Comparison of ENCODE assay signal across 21 mouse cellular contexts in the genomic region with DNA sequence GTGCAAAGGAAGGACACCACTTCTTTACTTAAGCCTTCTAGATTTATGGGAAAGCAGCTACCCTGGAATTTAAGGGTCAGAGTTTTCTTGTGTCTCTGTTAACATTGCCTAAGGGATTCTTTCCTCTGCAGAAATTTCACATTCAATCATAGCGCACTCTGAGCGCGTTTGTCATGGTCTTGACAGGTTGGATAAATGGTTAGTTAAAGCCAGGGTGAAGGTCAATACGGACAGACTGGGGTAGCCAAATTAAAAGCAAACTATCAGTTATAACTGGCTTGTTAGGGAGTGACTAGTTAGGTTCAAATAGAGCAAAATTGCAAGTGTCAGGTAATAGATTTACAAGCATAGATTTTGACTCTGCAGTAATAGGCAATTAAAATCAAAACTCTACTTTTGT.
A peak's percentile ranks its signal among the peaks of the same experiment; 100 is the strongest.
DNase-seq lines count a peak whose midpoint lies in the region; ATAC-seq lines count a peak whose summit lies in the region.
"Had no signal": no experiment of that assay in that cellular context is flagged by ENCODE, and none has a peak within 500 bp of the region (broad histone marks: within the 10 kb centered on the region; RNA-seq: fewer than 3 reads in every experiment).

No protein-coding gene starts in this region.

- H3K27ac ChIP-seq in hindbrain, embryonic 11.5 days (ENCODE audit: low read depth, low read length): no peak overlapping the region
- H3K27ac ChIP-seq in hindbrain, embryonic 16.5 days (ENCODE audit: low read depth, low read length): no peak overlapping the region
- no peak overlapping the region for H3K27ac ChIP-seq in neural tube, embryonic 15.5 days (replicated peaks)
- H3K27ac ChIP-seq: forebrain, embryonic 12.5 days; limb, embryonic 15.5 days; liver, embryonic 15.5 days had no signal

- WGBS in hindbrain, embryonic 11.5 days: 22% methylated on average over 4 of the region's 4 CpGs
- 38% methylated on average over 4 of the region's 4 CpGs for WGBS in hindbrain, embryonic 16.5 days
- WGBS in neural tube, embryonic 15.5 days: 13% methylated on average over 4 of the region's 4 CpGs

- no peaks in the 10 kb centered on the region for H3K36me3 ChIP-seq in hindbrain, embryonic 11.5 days (ENCODE audit: control insufficient read depth, insufficient read depth, low read length)
- no peaks in the 10 kb centered on the region for H3K36me3 ChIP-seq in hindbrain, embryonic 16.5 days (ENCODE audit: control insufficient read depth, insufficient read depth, low read length)
- no peaks in the 10 kb centered on the region for H3K36me3 ChIP-seq in neural tube, embryonic 15.5 days
- H3K36me3 ChIP-seq: forebrain, embryonic 12.5 days; heart, embryonic 12.5 days; limb, embryonic 15.5 days; liver, embryonic 15.5 days had no signal

- H3K9ac ChIP-seq in hindbrain, embryonic 11.5 days (ENCODE audit: low read depth, low read length): no peak overlapping the region
- H3K9ac ChIP-seq in hindbrain, embryonic 16.5 days (ENCODE audit: low read depth, low read length): no peak overlapping the region
- H3K9ac ChIP-seq in neural tube, embryonic 15.5 days (replicated peaks): no peak overlapping the region
- H3K9ac ChIP-seq: forebrain, embryonic 12.5 days; heart, embryonic 12.5 days; limb, embryonic 15.5 days; liver, embryonic 15.5 days had no signal

- peak; percentile 55 for ATAC-seq in hindbrain, embryonic 11.5 days (ENCODE audit: low FRiP score)
- no peak for ATAC-seq in hindbrain, embryonic 16.5 days
- ATAC-seq in neural tube, embryonic 15.5 days (ENCODE audit: low FRiP score): no peak
- ATAC-seq: inflammation-experienced regulatory T-cells, adult 6 months; lung, postnatal 0 days had no signal

- H3K4me1 ChIP-seq in hindbrain, embryonic 11.5 days (replicated peaks; ENCODE audit: control insufficient read depth, insufficient read depth, low read length): no peaks in the 10 kb centered on the region
- no peaks in the 10 kb centered on the region for H3K4me1 ChIP-seq in hindbrain, embryonic 16.5 days (ENCODE audit: control insufficient read depth, insufficient read depth, low read depth, low read length)
- H3K4me1 ChIP-seq in neural tube, embryonic 15.5 days: no peaks in the 10 kb centered on the region
- H3K4me1 ChIP-seq: forebrain, embryonic 12.5 days; heart, embryonic 12.5 days; limb, embryonic 15.5 days; liver, embryonic 15.5 days had no signal

- H3K4me3 ChIP-seq in hindbrain, embryonic 11.5 days (ENCODE audit: low read depth, low read length): no peak overlapping the region
- H3K4me3 ChIP-seq in hindbrain, embryonic 16.5 days (ENCODE audit: low read length): no peak overlapping the region
- no peak overlapping the region for H3K4me3 ChIP-seq in neural tube, embryonic 15.5 days (replicated peaks)
- H3K4me3 ChIP-seq: forebrain, embryonic 12.5 days; heart, embryonic 12.5 days; limb, embryonic 15.5 days; liver, embryonic 15.5 days had no signal

- peak; percentile 30 for DNase-seq in hindbrain, embryonic 11.5 days (ENCODE audit: low spot score)
- DNase-seq in neural tube, embryonic 10.5 days (ENCODE audit: extremely low spot score, low spot score): peak; percentile 32
- DNase-seq in forelimb bud, embryonic 11.5 days (ENCODE audit: low read depth, low spot score): peak; percentile 28
- DNase-seq in retina, embryonic 14.5 days (ENCODE audit: low spot score): peak; percentile 69
- DNase-seq in right cerebral cortex, adult 2 months (ENCODE audit: low spot score in 2 of 2): no peak
- DNase-seq in kidney, adult 8-10 months: no peak
- DNase-seq: adrenal gland, postnatal 36 days; B cell, adult 2 months; cerebellum, adult 2 months; heart, postnatal 14 days; kidney, adult 2 months; kidney, postnatal 4 days; thymus, postnatal 36 days had no signal

- H3K4me2 ChIP-seq in hindbrain, embryonic 11.5 days (replicated peaks; ENCODE audit: low read depth, low read length): no peak overlapping the region
- H3K4me2 ChIP-seq in hindbrain, embryonic 16.5 days (ENCODE audit: low read length): no peak overlapping the region
- no peak overlapping the region for H3K4me2 ChIP-seq in neural tube, embryonic 15.5 days
- H3K4me2 ChIP-seq: forebrain, embryonic 12.5 days; heart, embryonic 12.5 days; limb, embryonic 15.5 days; liver, embryonic 15.5 days had no signal

- H3K9me3 ChIP-seq in hindbrain, embryonic 11.5 days (ENCODE audit: control insufficient read depth, low read length): no peaks in the 10 kb centered on the region
- no peaks in the 10 kb centered on the region for H3K9me3 ChIP-seq in hindbrain, embryonic 16.5 days (ENCODE audit: control insufficient read depth, low read length)
- no peaks in the 10 kb centered on the region for H3K9me3 ChIP-seq in neural tube, embryonic 15.5 days (replicated peaks)
- H3K9me3 ChIP-seq: forebrain, embryonic 12.5 days; heart, embryonic 12.5 days; limb, embryonic 15.5 days; liver, embryonic 15.5 days had no signal

- H3K27me3 ChIP-seq in hindbrain, embryonic 11.5 days (ENCODE audit: control insufficient read depth, insufficient read depth, low read length): no peaks in the 10 kb centered on the region
- H3K27me3 ChIP-seq in hindbrain, embryonic 16.5 days (replicated peaks; ENCODE audit: control insufficient read depth, insufficient read depth, low read length): no peaks in the 10 kb centered on the region
- H3K27me3 ChIP-seq in neural tube, embryonic 15.5 days (replicated peaks): no peaks in the 10 kb centered on the region
- H3K27me3 ChIP-seq: forebrain, embryonic 12.5 days; heart, embryonic 12.5 days; limb, embryonic 15.5 days; liver, embryonic 15.5 days had no signal

Comparison
In these comparisons a context has a peak if more than half of its experiments do, and no peak if none do; other contexts are left out.
1. DNase-seq: peak in hindbrain, embryonic 11.5 days (single experiment), neural tube, embryonic 10.5 days (single experiment), forelimb bud, embryonic 11.5 days (single experiment) and retina, embryonic 14.5 days (single experiment); none in right cerebral cortex, adult 2 months (0 of 2) and kidney, adult 8-10 months (0 of 2).